Mouse (Mus musculus) limb, embryonic 14.5 days (tissue): ENCODE results near the gene Fat1. TPM values are rescaled to one million over a fixed set of nuclear protein-coding genes. Genes with fewer than 3 reads are reported as not detected.

Experiments used
- ATAC-seq: fragments of 200-750 bp; cut with Nextera tagmentation; 2 replicates; pipeline ENCODE4 v1.8.0; 2017; ENCODE audit warnings: low read depth, moderate number of reproducible peaks, moderate TSS enrichment; ENCODE audit not compliant: low FRiP score
- DNase-seq: peaks from one replicate; pipeline ENCODE4 v3.0.0-alpha.2; 2015; ENCODE audit warnings: low spot score
- H3K27ac ChIP-seq: fragments of 300-500 bp; sonication (generic); replicated peaks from 2 replicates; pipeline ENCODE4 v1.5.1; 2014; ENCODE audit warnings: low read depth, mild to moderate bottlenecking, low read length, moderate library complexity, mixed read lengths
- H3K27me3 ChIP-seq: fragments of 300-500 bp; sonication (generic); 2 replicates; pipeline ENCODE4 v1.6.1; 2014; ENCODE audit warnings: low read length, mixed read lengths; ENCODE audit not compliant: control insufficient read depth, insufficient read depth
- H3K36me3 ChIP-seq: fragments of 300-500 bp; sonication (generic); 2 replicates; pipeline ENCODE4 v1.6.1; 2014; ENCODE audit warnings: mild to moderate bottlenecking, low read length, moderate library complexity, mixed read lengths; ENCODE audit not compliant: control insufficient read depth, insufficient read depth
- H3K4me1 ChIP-seq: fragments of 300-500 bp; sonication (generic); 2 replicates; pipeline ENCODE4 v1.6.1; 2014; ENCODE audit warnings: antibody characterized with exemption, low read length, mixed read lengths; ENCODE audit not compliant: control insufficient read depth, insufficient read depth
- H3K4me2 ChIP-seq: fragments of 300-500 bp; sonication (generic); replicated peaks from 2 replicates; pipeline ENCODE4 v1.6.1; 2014; ENCODE audit warnings: low read depth, mild to moderate bottlenecking, low read length, moderate library complexity; ENCODE audit not compliant: severe bottlenecking
- H3K4me3 ChIP-seq: fragments of 300-500 bp; sonication (generic); replicated peaks from 2 replicates; pipeline ENCODE4 v1.5.1; 2014; ENCODE audit warnings: low read length
- H3K9ac ChIP-seq: fragments of 300-500 bp; sonication (generic); 2 replicates; pipeline ENCODE4 v1.6.1; 2014; ENCODE audit warnings: mild to moderate bottlenecking, low read depth, low read length, moderate library complexity; ENCODE audit not compliant: severe bottlenecking
- H3K9me3 ChIP-seq: fragments of 300-500 bp; sonication (generic); 2 replicates; pipeline ENCODE4 v1.6.1; 2016; ENCODE audit warnings: low read length; ENCODE audit not compliant: control insufficient read depth
- POLR2A ChIP-seq: fragments of 200-500 bp; IDR thresholded peaks from 2 replicates; pipeline ENCODE4 v1.8.0; 2012; ENCODE audit warnings: inconsistent platforms, mild to moderate bottlenecking, moderate library complexity, borderline replicate concordance; ENCODE audit not compliant: insufficient read depth, insufficient read length; ENCODE audit errors: extremely low read depth
- WGBS: fragments of 180-500 bp; shearing (Covaris S2); extraction: QIAGEN DNeasy Blood & Tissue Kit; methylation state at CpG from one replicate; pipeline ENCODE4 v1.1.7; 2014; 5-methylcytosine and 5-hydroxymethylcytosine counted together
- polyA plus RNA-seq, 2 experiments: library from polyadenylated mRNA; depleted of rRNA in 1 of 2; stranded (reverse) in 1 of 2; unstranded in 1 of 2; fragments of >200 nt; fragmentation: Nextera tagmentation in 1 of 2; extraction: Ambion mirVana in 1 of 2; gene quantifications; 2 replicates each; pipeline versions ENCODE4 v1.2.1 to v1.2.3; 2012 to 2014

The Fat1 gene
- polyA plus RNA-seq, 2 experiments, result 56.6 to 81.1 TPM

GRCm38 (mm10) chr8:44938643-44938979 lies 3.4 kb downstream of the Fat1 start:
- Histone ChIP-seq H3K4me2 (peak overlapping the region; percentile 52), H3K36me3 (peaks cover 3% of the 10 kb centered on the region; the same call in 1 of the 2 replicates), H3K9me3 (no peaks in the 10 kb centered on the region), H3K27ac (peak overlapping the region; percentile 83), H3K4me1 (peaks cover 26% of the 10 kb centered on the region), H3K9ac (peak overlapping the region; percentile 78), H3K4me3 (peak overlapping the region; percentile 87), H3K27me3 (no peaks in the 10 kb centered on the region)
- WGBS, result under 1% methylated on average over 12 of the region's 12 CpGs
- no peak for ATAC-seq
- DNase-seq, result peak; percentile 32
- no peak for TF ChIP-seq POLR2A

- H3K4me2 ChIP-seq, result no peak overlapping the region
Measured at GRCm38 (mm10) chr8:44945577-44945976, 10.3 kb downstream of the Fat1 start.

GRCm38 (mm10) chr8:44948597-44948996 lies 13.3 kb downstream of the Fat1 start:
- WGBS, result 34% methylated on average over 9 of the region's 9 CpGs
- TF ChIP-seq POLR2A, result no peak
- Histone ChIP-seq H3K4me1 (peaks cover 10% of the 10 kb centered on the region), H3K4me3 (no peak overlapping the region), H3K27ac (no peak overlapping the region), H3K9ac (no peak overlapping the region), H3K36me3 (peaks cover 44% of the 10 kb centered on the region), H3K27me3 (no peaks in the 10 kb centered on the region), H3K9me3 (no peaks in the 10 kb centered on the region), H3K4me2 (0 out of 2 replicates have a peak overlapping the region, but pooled peaks have one; percentile 4)
- DNase-seq (no peak), ATAC-seq (no peak)

More at GRCm38 (mm10) chr8:44945577-44945976, 10.3 kb downstream of the Fat1 start:
- H3K4me3 ChIP-seq, result no peak overlapping the region
- DNase-seq (no peak), ATAC-seq (no peak)
- H3K9me3 ChIP-seq, result no peaks in the 10 kb centered on the region
- peaks cover 26% of the 10 kb centered on the region for H3K4me1 ChIP-seq
- H3K27ac ChIP-seq, result no peak overlapping the region
- H3K36me3 ChIP-seq, result peaks cover 16% of the 10 kb centered on the region
- WGBS, result 97% methylated on average over 4 of the region's 4 CpGs
- no peak for TF ChIP-seq POLR2A
- H3K9ac ChIP-seq, result no peak overlapping the region
- no peaks in the 10 kb centered on the region for H3K27me3 ChIP-seq

- no peak for TF ChIP-seq POLR2A
- Histone ChIP-seq H3K4me3 (no peak overlapping the region), H3K4me2 (no peak overlapping the region), H3K9ac (no peak overlapping the region), H3K36me3 (peaks cover 22% of the 10 kb centered on the region), H3K9me3 (no peaks in the 10 kb centered on the region), H3K27me3 (no peaks in the 10 kb centered on the region), H3K27ac (no peak overlapping the region), H3K4me1 (peaks cover 29% of the 10 kb centered on the region)
- 20% methylated on average over 10 of the region's 10 CpGs for WGBS
- peak; percentile 55 for DNase-seq
- ATAC-seq, result peak; percentile 52; the same call in 1 of the 2 replicates
Measured at GRCm38 (mm10) chr8:44960455-44960854, 25.2 kb downstream of the Fat1 start.

GRCm38 (mm10) chr8:44960906-44961305 lies 25.7 kb downstream of the Fat1 start:
- Histone ChIP-seq H3K4me1 (peaks cover 32% of the 10 kb centered on the region), H3K36me3 (peaks cover 22% of the 10 kb centered on the region), H3K27ac (no peak overlapping the region), H3K27me3 (no peaks in the 10 kb centered on the region), H3K4me2 (no peak overlapping the region), H3K4me3 (no peak overlapping the region), H3K9me3 (no peaks in the 10 kb centered on the region), H3K9ac (no peak overlapping the region)
- DNase-seq, result no peak
- no peak for TF ChIP-seq POLR2A
- WGBS, result 70% methylated on average over 5 of the region's 5 CpGs
- ATAC-seq, result no peak

GRCm38 (mm10) chr8:44961492-44961891 lies 26.2 kb downstream of the Fat1 start:
- no peak for ATAC-seq
- H3K4me1 ChIP-seq, result peaks cover 31% of the 10 kb centered on the region

More at GRCm38 (mm10) chr8:44961492-44961891, 26.2 kb downstream of the Fat1 start:
- peaks cover 22% of the 10 kb centered on the region for H3K36me3 ChIP-seq
- no peak overlapping the region for H3K9ac ChIP-seq
- no peak for TF ChIP-seq POLR2A
- WGBS, result 66% methylated on average over 6 of the region's 6 CpGs
- H3K4me3 ChIP-seq, result no peak overlapping the region
- DNase-seq, result peak; percentile 29
- no peaks in the 10 kb centered on the region for H3K27me3 ChIP-seq
- H3K4me2 ChIP-seq, result no peak overlapping the region
- H3K27ac ChIP-seq, result no peak overlapping the region
- H3K9me3 ChIP-seq, result no peaks in the 10 kb centered on the region
